Mouse (Mus musculus): ENCODE results near the gene Sash3. TPM values are rescaled to one million over a fixed set of nuclear protein-coding genes. Genes with fewer than 3 reads are reported as not detected.
"Not testable (repeated sequence)": the region's sequence is repeated elsewhere in the genome, so short reads cannot be mapped to it uniquely, and the experiment has no call there.

The Sash3 gene
- polyA plus RNA-seq, 1 experiment from 2014 or later, result 0.67 TPM

DNA sequence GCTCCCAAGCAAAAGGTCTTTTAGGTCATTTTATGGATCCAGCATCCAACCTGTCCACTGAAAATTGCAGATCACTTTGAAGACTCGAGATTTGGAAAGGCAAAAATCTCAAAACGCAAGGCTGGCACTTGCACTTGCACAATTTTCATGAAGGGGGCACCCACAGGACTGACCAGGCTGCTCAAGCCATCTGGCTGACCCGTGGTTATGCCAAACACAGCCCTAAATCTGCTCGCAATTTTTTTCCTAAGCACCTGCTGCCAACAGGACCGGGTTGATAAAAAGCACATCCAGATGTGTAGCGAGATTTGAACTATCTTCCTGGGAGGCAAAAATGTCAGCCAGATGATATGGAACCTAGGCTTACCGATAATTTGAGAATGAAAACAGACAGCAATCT lies 57.5 kb downstream of the Sash3 start:
- Histone ChIP-seq H3K27me3 (ENCODE audit: control insufficient read depth, insufficient read depth, low read length) (no peaks in the 10 kb centered on the region), H3K4me2 (ENCODE audit: low read depth, low read length, severe bottlenecking) (no peak overlapping the region), H3K9ac (ENCODE audit: low read length) (no peak overlapping the region), H3K36me3 (ENCODE audit: control insufficient read depth, insufficient read depth, low read length) (no peaks in the 10 kb centered on the region), H3K4me1 (replicated peaks; ENCODE audit: control insufficient read depth, insufficient read depth, low read length) (no peaks in the 10 kb centered on the region), H3K4me3 (ENCODE audit: low read depth, low read length) (no peak overlapping the region), H3K9me3 (ENCODE audit: control insufficient read depth, low read length) (no peaks in the 10 kb centered on the region), H3K27ac (ENCODE audit: low read depth, low read length) (no peak overlapping the region)
- 86% methylated on average over 7 of the region's 7 CpGs for WGBS
- no peak for ATAC-seq (replicated peaks; ENCODE audit: low FRiP score)
- no peak for DNase-seq (ENCODE audit: low spot score)

DNA sequence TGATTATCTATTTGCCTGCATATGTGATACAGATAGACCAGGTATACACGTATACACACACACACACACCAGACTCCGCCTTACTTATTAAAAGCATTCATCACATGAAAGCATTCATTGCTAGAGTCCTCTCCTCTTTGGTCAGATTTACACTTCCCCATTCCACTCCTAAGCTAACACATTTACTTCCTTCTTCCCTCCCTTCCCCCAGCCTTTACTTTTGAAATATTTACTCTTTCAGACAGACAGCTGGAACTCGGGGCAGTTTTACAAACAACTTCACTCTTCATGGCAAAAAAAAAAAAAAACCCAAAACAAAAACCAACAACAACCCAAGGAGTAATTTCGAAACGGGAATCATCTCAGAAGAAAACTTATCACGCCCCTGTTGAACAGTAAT lies 58.2 kb downstream of the Sash3 start:
- Histone ChIP-seq H3K9ac (ENCODE audit: low read length) (no peak overlapping the region), H3K27ac (ENCODE audit: low read depth, low read length) (no peak overlapping the region), H3K4me3 (ENCODE audit: low read depth, low read length) (no peak overlapping the region), H3K36me3 (ENCODE audit: control insufficient read depth, insufficient read depth, low read length) (no peaks in the 10 kb centered on the region), H3K4me2 (ENCODE audit: low read depth, low read length, severe bottlenecking) (no peak overlapping the region), H3K27me3 (ENCODE audit: control insufficient read depth, insufficient read depth, low read length) (no peaks in the 10 kb centered on the region), H3K9me3 (ENCODE audit: control insufficient read depth, low read length) (no peaks in the 10 kb centered on the region), H3K4me1 (replicated peaks; ENCODE audit: control insufficient read depth, insufficient read depth, low read length) (no peaks in the 10 kb centered on the region)
- DNase-seq (ENCODE audit: low spot score), result no peak
- no peak for ATAC-seq (replicated peaks; ENCODE audit: low FRiP score)
- WGBS, result 82% methylated on average over 6 of the region's 6 CpGs

DNA sequence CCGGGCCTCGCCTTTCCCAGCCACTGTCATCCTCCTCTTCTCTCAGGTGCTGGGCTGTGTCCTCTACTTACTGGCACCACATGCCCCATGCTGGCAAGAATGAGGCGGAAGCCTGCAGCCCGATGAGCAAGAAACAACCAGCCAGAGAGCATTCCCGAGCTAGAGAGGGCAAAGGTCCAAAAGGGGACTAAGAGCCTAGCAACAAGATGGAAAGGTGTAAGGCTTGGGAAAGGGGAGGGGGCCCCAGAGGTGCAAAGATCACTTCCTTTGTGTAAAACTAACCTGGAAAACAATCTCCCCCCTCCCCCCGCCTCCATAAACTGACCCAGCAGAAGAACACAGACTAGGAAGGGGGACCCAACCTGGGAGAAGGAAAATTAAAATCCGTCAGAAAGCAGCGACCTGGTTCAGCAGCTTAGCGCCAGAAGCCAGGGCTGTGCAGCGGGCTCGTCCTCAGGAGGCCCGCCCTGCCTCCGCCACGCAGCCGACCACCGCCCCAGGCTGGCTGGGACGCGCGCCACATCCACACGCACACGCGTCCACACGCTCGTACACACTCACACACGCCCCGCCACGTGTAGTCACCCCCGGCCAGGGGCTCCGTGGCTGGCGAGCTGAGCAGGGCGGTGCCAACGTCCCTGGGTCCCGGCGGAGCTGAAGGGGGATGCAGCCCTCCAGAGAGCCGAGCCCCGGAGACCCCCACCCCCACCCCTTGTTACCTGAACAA lies 61.7 kb downstream of the Sash3 start:
- H3K9ac ChIP-seq (ENCODE audit: low read length), result peak overlapping the region; percentile 59
- H3K27me3 ChIP-seq (ENCODE audit: control insufficient read depth, insufficient read depth, low read length), result no peaks in the 10 kb centered on the region
- no peak overlapping the region for H3K27ac ChIP-seq (ENCODE audit: low read depth, low read length)
- H3K4me2 ChIP-seq (ENCODE audit: low read depth, low read length, severe bottlenecking), result peak overlapping the region; percentile 53
- H3K4me1 ChIP-seq (replicated peaks; ENCODE audit: control insufficient read depth, insufficient read depth, low read length), result no peaks in the 10 kb centered on the region
- no peaks in the 10 kb centered on the region for H3K9me3 ChIP-seq (ENCODE audit: control insufficient read depth, low read length)
- WGBS, result 22% methylated on average over 31 of the region's 36 CpGs
- no peaks in the 10 kb centered on the region for H3K36me3 ChIP-seq (ENCODE audit: control insufficient read depth, insufficient read depth, low read length)
- ATAC-seq (replicated peaks; ENCODE audit: low FRiP score) (peak; percentile 82), DNase-seq (ENCODE audit: low spot score) (no peak)
- peak overlapping the region; percentile 63 for H3K4me3 ChIP-seq (ENCODE audit: low read depth, low read length)

DNA sequence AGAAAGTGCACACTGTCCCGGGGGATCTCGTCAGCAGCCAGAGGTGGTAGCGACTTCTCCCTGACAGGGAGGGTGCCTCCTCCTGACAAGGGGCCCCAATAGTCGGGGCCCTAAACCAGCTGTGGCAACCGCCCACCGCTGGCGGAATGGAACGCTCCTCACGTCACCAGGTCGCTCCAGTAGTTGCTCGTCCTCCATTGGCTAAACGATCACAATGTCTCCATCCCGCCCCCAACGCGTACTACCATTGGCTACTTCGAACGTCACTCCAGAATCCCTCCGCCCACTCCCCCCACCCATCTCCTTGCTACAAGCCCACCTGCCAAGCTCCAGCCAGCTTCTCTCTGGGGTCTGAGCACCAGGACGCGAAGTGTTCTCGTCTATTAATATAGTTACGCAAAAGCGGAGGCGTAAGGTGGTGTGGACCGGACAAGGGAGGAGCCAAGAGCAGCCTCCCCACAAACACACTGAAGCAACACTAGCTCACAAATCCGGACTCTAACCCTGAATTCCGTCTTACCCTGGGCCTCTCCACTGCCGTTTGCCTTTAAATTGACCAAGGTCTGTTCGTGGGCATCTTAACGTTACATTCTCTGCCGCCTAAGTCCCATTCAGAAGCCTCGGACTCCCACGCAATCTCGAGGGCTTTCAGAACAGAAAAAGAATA lies 62.4 kb downstream of the Sash3 start, which contains the start of gene Zdhhc9:
TSS of gene Zdhhc9 (minus strand) at position 360 of the 667 bp plus-strand sequence.
- WGBS, result 18% methylated on average over 34 of the region's 34 CpGs
- peak; percentile 99 for ATAC-seq (replicated peaks; ENCODE audit: low FRiP score)

DNA sequence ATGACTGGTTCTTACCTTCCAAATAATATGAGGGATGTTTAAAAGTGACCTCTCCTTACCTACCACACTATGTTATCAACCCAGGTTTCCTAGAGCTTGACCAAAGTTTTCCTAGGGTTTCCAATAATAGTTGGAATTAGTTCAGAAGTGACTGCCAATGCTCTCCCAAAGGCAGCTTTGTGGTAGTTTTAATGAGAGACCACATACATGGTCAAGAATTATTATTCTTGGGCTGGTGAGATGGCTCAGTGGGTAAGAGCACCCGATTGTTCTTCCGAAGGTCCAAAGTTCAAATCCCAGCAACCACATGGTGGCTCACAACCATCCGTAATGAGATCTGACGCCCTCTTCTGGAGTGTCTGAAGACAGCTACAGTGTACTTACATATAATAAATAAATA lies 63.5 kb downstream of the Sash3 start:
- not testable (repeated sequence) for H3K27ac ChIP-seq (ENCODE audit: low read depth, low read length); ATAC-seq (replicated peaks; ENCODE audit: low FRiP score); H3K9ac ChIP-seq (ENCODE audit: low read length); H3K9me3 ChIP-seq (ENCODE audit: control insufficient read depth, low read length); H3K36me3 ChIP-seq (ENCODE audit: control insufficient read depth, insufficient read depth, low read length); H3K4me1 ChIP-seq (replicated peaks; ENCODE audit: control insufficient read depth, insufficient read depth, low read length); DNase-seq (ENCODE audit: low spot score); H3K4me2 ChIP-seq (ENCODE audit: low read depth, low read length, severe bottlenecking); H3K4me3 ChIP-seq (ENCODE audit: low read depth, low read length); H3K27me3 ChIP-seq (ENCODE audit: control insufficient read depth, insufficient read depth, low read length)
- 75% methylated on average over 2 of the region's 4 CpGs for WGBS

More for the DNA sequence above, 62.4 kb downstream of the Sash3 start, which contains the start of gene Zdhhc9:
- no peaks in the 10 kb centered on the region for H3K27me3 ChIP-seq (ENCODE audit: control insufficient read depth, insufficient read depth, low read length)
- H3K36me3 ChIP-seq (ENCODE audit: control insufficient read depth, insufficient read depth, low read length), result no peaks in the 10 kb centered on the region
- no peaks in the 10 kb centered on the region for H3K9me3 ChIP-seq (ENCODE audit: control insufficient read depth, low read length)
- peak within 1 kb of the TSS; percentile 53 for H3K4me2 ChIP-seq (ENCODE audit: low read depth, low read length, severe bottlenecking)
- no peaks in the 10 kb centered on the region for H3K4me1 ChIP-seq (replicated peaks; ENCODE audit: control insufficient read depth, insufficient read depth, low read length)
- peak within 1 kb of the TSS; percentile 59 for H3K9ac ChIP-seq (ENCODE audit: low read length)
- H3K27ac ChIP-seq (ENCODE audit: low read depth, low read length), result no peak within 1 kb of the TSS
- DNase-seq (ENCODE audit: low spot score), result peak; percentile 91
- peak within 1 kb of the TSS; percentile 63 for H3K4me3 ChIP-seq (ENCODE audit: low read depth, low read length)

Other genes starting within 250 kb of the Sash3 start
- 23.5 and 26.0 TPM in 2 replicates for gene Ocrl, start 234.0 kb upstream of the Sash3 start, polyA plus RNA-seq (2014; fragmentation: Nextera tagmentation; extraction: Ambion mirVana)
- gene Apln, start 111.6 kb upstream of the Sash3 start, polyA plus RNA-seq (2014; fragmentation: Nextera tagmentation; extraction: Ambion mirVana), result 3.8 and 4.0 TPM in 2 replicates
- 1.5 and 2.2 TPM in 2 replicates for gene Xpnpep2, start 37.7 kb upstream of the Sash3 start, polyA plus RNA-seq (2014; fragmentation: Nextera tagmentation; extraction: Ambion mirVana)
- 4.0 and 4.2 TPM in 2 replicates for gene Zdhhc9, start 62.4 kb downstream of the Sash3 start, polyA plus RNA-seq (2014; fragmentation: Nextera tagmentation; extraction: Ambion mirVana)
- 25.7 and 25.9 TPM in 2 replicates for gene Utp14a, start 110.4 kb downstream of the Sash3 start, polyA plus RNA-seq (2014; fragmentation: Nextera tagmentation; extraction: Ambion mirVana)
- gene Bcorl1, start 194.9 kb downstream of the Sash3 start, polyA plus RNA-seq (2014; fragmentation: Nextera tagmentation; extraction: Ambion mirVana), result 7.9 and 8.1 TPM in 2 replicates

All from forebrain, embryonic 11.5 days (tissue).